Mouse (Mus musculus) heart, embryonic 10.5 days (tissue): ENCODE measurements around the gene Clock. TPM values are rescaled to one million over a fixed set of nuclear protein-coding genes. Genes with fewer than 3 reads are reported as not detected.

Experiments
- DNase-seq: peaks from one replicate; pipeline ENCODE4 v3.0.0-alpha.2; 2017; ENCODE audit warnings: low spot score
- H3K27ac ChIP-seq: fragments of 300-500 bp; sonication (generic); 2 replicates; pipeline ENCODE4 v1.5.1; 2016; ENCODE audit warnings: mild to moderate bottlenecking
- H3K27me3 ChIP-seq: fragments of 300-500 bp; sonication (generic); 2 replicates; pipeline ENCODE4 v1.6.1; 2016; ENCODE audit warnings: mild to moderate bottlenecking; ENCODE audit not compliant: poor library complexity, insufficient read depth, severe bottlenecking
- H3K36me3 ChIP-seq: fragments of 300-500 bp; sonication (generic); 2 replicates; pipeline ENCODE4 v1.6.1; 2016; ENCODE audit warnings: mild to moderate bottlenecking, moderate library complexity
- H3K4me1 ChIP-seq: fragments of 300-500 bp; sonication (generic); 2 replicates; pipeline ENCODE4 v1.6.1; 2016; ENCODE audit warnings: mild to moderate bottlenecking
- H3K4me3 ChIP-seq: fragments of 300-500 bp; sonication (generic); 2 replicates; pipeline ENCODE4 v1.5.1; 2016; ENCODE audit warnings: mild to moderate bottlenecking, moderate library complexity
- H3K9me3 ChIP-seq: fragments of 300-500 bp; sonication (generic); 2 replicates; pipeline ENCODE4 v1.6.1; 2016; ENCODE audit warnings: mild to moderate bottlenecking, moderate library complexity
- WGBS: fragments of 180-500 bp; shearing (Covaris S2); methylation state at CpG from one replicate; pipeline ENCODE4 v1.1.7; 2016; 5-methylcytosine and 5-hydroxymethylcytosine counted together
- polyA plus RNA-seq: library from polyadenylated mRNA; unstranded; fragments of >200 nt; fragmentation: Nextera tagmentation; extraction: Ambion mirVana; gene quantifications from 2 replicates; pipeline ENCODE4 v1.2.1, GENCODE M21; 2016

Clock gene
- polyA plus RNA-seq, 1 experiment from 2014 or later: 11.1 TPM

GRCm38 (mm10) chr5:76163828-76164390 lies 140.7 kb downstream of the Clock start:
- WGBS: 75% methylated on average over 4 of the region's 4 CpGs
- DNase-seq: no peak
- no peak overlapping the region for H3K27ac ChIP-seq

GRCm38 (mm10) chr5:76162926-76163325 lies 141.7 kb downstream of the Clock start:
- no peaks in the 10 kb centered on the region for H3K27me3 ChIP-seq
- H3K4me1 ChIP-seq: no peaks in the 10 kb centered on the region; the same call in 1 of the 2 replicates
- 81% methylated on average over 5 of the region's 5 CpGs for WGBS
- peak; percentile 51 for DNase-seq
- H3K27ac ChIP-seq: no peak overlapping the region
- H3K9me3 ChIP-seq: no peaks in the 10 kb centered on the region; the same call in 1 of the 2 replicates
- 0 out of 2 replicates have a peak, but pooled peaks cover 5% of the 10 kb centered on the region for H3K36me3 ChIP-seq
- H3K4me3 ChIP-seq: no peak overlapping the region

More at GRCm38 (mm10) chr5:76163828-76164390, 140.7 kb downstream of the Clock start:
- no peaks in the 10 kb centered on the region; the same call in 1 of the 2 replicates for H3K4me1 ChIP-seq
- no peaks in the 10 kb centered on the region for H3K36me3 ChIP-seq
- no peak overlapping the region for H3K4me3 ChIP-seq
- no peaks in the 10 kb centered on the region for H3K27me3 ChIP-seq
- H3K9me3 ChIP-seq: no peaks in the 10 kb centered on the region; the same call in 1 of the 2 replicates

- Histone ChIP-seq H3K9me3 (no peaks in the 10 kb centered on the region; the same call in 1 of the 2 replicates), H3K27ac (no peak overlapping the region), H3K4me1 (no peaks in the 10 kb centered on the region; the same call in 1 of the 2 replicates), H3K4me3 (no peak overlapping the region), H3K36me3 (peaks cover 9% of the 10 kb centered on the region), H3K27me3 (no peaks in the 10 kb centered on the region)
- peak; percentile 25 for DNase-seq
- WGBS: 71% methylated on average over 6 of the region's 6 CpGs
Observed at GRCm38 (mm10) chr5:76161491-76161890, 143.1 kb downstream of the Clock start.

- Histone ChIP-seq H3K27me3 (no peaks in the 10 kb centered on the region), H3K4me3 (no peak overlapping the region), H3K27ac (no peak overlapping the region), H3K4me1 (no peaks in the 10 kb centered on the region; the same call in 1 of the 2 replicates), H3K9me3 (no peaks in the 10 kb centered on the region; the same call in 1 of the 2 replicates), H3K36me3 (peaks cover 16% of the 10 kb centered on the region)
- WGBS: 32% methylated on average over 3 of the region's 3 CpGs
- DNase-seq: peak; percentile 71
Observed at GRCm38 (mm10) chr5:76160086-76160485, 144.5 kb downstream of the Clock start.

Other genes with a start within 250 kb of the Clock start
- 31.0 and 32.6 TPM in 2 replicates for gene Srd5a3, start 164.5 kb downstream of the Clock start, polyA plus RNA-seq
- gene Tmem165, start 120.9 kb downstream of the Clock start, polyA plus RNA-seq: 71.1 and 101 TPM in 2 replicates
- not detected in 2 replicates for gene Pdcl2, start 26.4 kb upstream of the Clock start, polyA plus RNA-seq
- 0.16 TPM in 1 of 2 replicates, not detected in the other for gene Nmu, start 59.0 kb upstream of the Clock start, polyA plus RNA-seq
- not detected in 2 replicates for gene Gm7271, start 179.2 kb upstream of the Clock start, polyA plus RNA-seq
- gene Exoc1, start 224.5 kb upstream of the Clock start, polyA plus RNA-seq: 30.0 and 31.8 TPM in 2 replicates